Mouse (Mus musculus): ENCODE results near the gene Zkscan6.

DNA sequence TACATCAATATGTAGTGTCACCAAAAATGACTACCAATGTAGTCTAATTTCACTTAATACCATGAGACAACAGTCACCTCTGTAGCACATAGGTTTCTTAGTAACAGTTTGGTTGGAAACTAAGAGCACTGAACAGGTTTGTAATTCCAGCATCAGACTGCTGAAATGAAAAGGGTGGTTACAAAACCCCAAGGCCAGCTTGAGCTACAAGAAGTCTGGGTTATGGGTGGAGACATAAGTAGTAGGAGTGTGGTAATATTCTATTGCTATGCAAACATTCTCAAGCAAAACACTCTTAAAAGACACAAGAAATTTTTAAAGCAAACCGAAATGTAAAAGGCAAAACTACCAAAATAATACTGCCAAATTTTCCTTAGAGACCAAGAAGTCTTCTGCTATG, 35.4 kb upstream of the Zkscan6 start:
- TF ChIP-seq EP300 (optimal IDR thresholded peaks at IDR 0.05): no peak
- no peak for TF ChIP-seq CTCF (IDR thresholded peaks at IDR 0.05; ENCODE audit: low read depth)
